Mouse (Mus musculus) cortical plate, adult 2 months (tissue): ENCODE data around the gene Gipc3.

Source experiments
- CTCF ChIP-seq: fragments of 200-500 bp; IDR thresholded peaks from 2 replicates; pipeline ENCODE4 v1.5.1; 2011; ENCODE audit warnings: mild to moderate bottlenecking, control low read depth, low read length; ENCODE audit not compliant: insufficient read depth; ENCODE audit errors: extremely low read depth
- POLR2A ChIP-seq: fragments of 200-500 bp; IDR thresholded peaks from 2 replicates; pipeline ENCODE4 v1.6.1; 2011; ENCODE audit warnings: mild to moderate bottlenecking, low read length, control low read depth; ENCODE audit not compliant: insufficient read depth; ENCODE audit errors: extremely low read depth

- TF ChIP-seq CTCF (no peak), POLR2A (no peak)
Measured at GRCm38 (mm10) chr10:81376561-81377361, 33.7 kb upstream of the Gipc3 start.
